Mouse (Mus musculus) CH12.LX (cell line): ENCODE measurements at regions not wholly inside any gene's neighbourhood (a gene's known extent, or its start where the extent isn't known, plus 50 kb on each side); places are given as distances from the start of the nearest gene placed in this dataset.

Experiments used
- JUND ChIP-seq: conservative IDR thresholded peaks from 2 replicates; pipeline ENCODE4 v1.6.1; 2011; ENCODE audit warnings: low read depth, low read length, improper control_type of control experiment
- SMC3 ChIP-seq: IDR thresholded peaks from 2 replicates; pipeline ENCODE4 v1.6.1; 2011; ENCODE audit warnings: low read depth, low read length, improper control_type of control experiment

DNA sequence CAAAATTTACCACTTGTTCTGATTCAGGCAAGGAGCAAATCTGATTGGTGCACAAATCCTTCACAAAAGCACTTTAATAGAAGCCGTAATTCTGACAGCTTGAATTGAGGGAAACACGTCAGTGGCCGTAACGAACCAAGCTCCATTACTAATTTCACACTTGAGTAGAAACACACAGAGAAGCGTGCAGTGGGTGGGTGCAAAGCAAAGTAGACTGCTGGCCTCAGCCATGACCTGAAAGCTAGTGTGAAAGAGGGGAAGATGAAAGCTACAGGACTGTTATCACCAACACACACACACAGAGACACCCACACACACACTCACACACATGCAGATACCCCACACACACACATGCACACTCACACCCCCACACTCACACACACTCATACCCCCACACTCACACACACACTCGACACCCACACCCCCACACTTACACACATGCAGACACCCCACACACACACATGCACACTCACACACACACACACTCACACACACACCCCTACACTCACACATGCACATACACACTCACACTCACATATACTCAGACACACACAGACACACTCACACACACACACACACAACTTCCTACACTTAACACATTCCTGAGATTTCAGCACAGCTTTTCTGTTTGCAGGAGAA, 248.8 kb upstream of the Gpc5 start:
- TF ChIP-seq SMC3, result no peak
- TF ChIP-seq JUND, result no peak
